Mouse (Mus musculus) heart, embryonic 13.5 days (tissue): ENCODE measurements around the gene Dnajb14. TPM values are rescaled to one million over a fixed set of nuclear protein-coding genes. Genes with fewer than 3 reads are reported as not detected.
A peak's percentile ranks its signal among the peaks of the same experiment; 100 is the strongest.
"Not testable (repeated sequence)": the region's sequence is repeated elsewhere in the genome, so short reads cannot be mapped to it uniquely, and the experiment has no call there.

Experiments
- ATAC-seq: fragments of 200-750 bp; cut with Nextera tagmentation; 2 replicates; pipeline ENCODE4 v1.8.0; 2017; ENCODE audit warnings: moderate TSS enrichment; ENCODE audit not compliant: insufficient number of reproducible peaks, low FRiP score, low TSS enrichment; ENCODE audit errors: extremely low read depth
- H3K27ac ChIP-seq: fragments of 300-500 bp; sonication (generic); replicated peaks from 2 replicates; pipeline ENCODE4 v1.5.1; 2015; ENCODE audit warnings: moderate library complexity, mild to moderate bottlenecking, inconsistent platforms
- H3K27me3 ChIP-seq: fragments of 300-500 bp; sonication (generic); replicated peaks from 2 replicates; pipeline ENCODE4 v1.6.1; 2015; ENCODE audit warnings: mild to moderate bottlenecking, inconsistent platforms
- H3K36me3 ChIP-seq: fragments of 300-500 bp; sonication (generic); 2 replicates; pipeline ENCODE4 v1.6.1; 2015; ENCODE audit warnings: mild to moderate bottlenecking, inconsistent platforms
- H3K4me1 ChIP-seq: fragments of 300-500 bp; sonication (generic); 2 replicates; pipeline ENCODE4 v1.6.1; 2015; ENCODE audit warnings: inconsistent platforms
- H3K4me2 ChIP-seq: fragments of 300-500 bp; sonication (generic); 2 replicates; pipeline ENCODE4 v1.6.1; 2015; ENCODE audit warnings: inconsistent platforms, mild to moderate bottlenecking, moderate library complexity
- H3K4me3 ChIP-seq: fragments of 300-500 bp; sonication (generic); 2 replicates; pipeline ENCODE4 v1.5.1; 2015; ENCODE audit warnings: moderate library complexity, mild to moderate bottlenecking, inconsistent platforms
- H3K9ac ChIP-seq: fragments of 300-500 bp; sonication (generic); 2 replicates; pipeline ENCODE4 v1.6.1; 2015; ENCODE audit warnings: inconsistent platforms, mild to moderate bottlenecking, moderate library complexity
- H3K9me3 ChIP-seq: fragments of 300-500 bp; sonication (generic); 2 replicates; pipeline ENCODE4 v1.6.1; 2016; ENCODE audit warnings: inconsistent platforms
- WGBS: fragments of 180-500 bp; shearing (Covaris S2); methylation state at CpG from one replicate; pipeline ENCODE4 v1.1.7; 2015; ENCODE audit warnings: mixed read lengths; 5-methylcytosine and 5-hydroxymethylcytosine counted together
- polyA plus RNA-seq: library from polyadenylated mRNA; unstranded; fragments of >200 nt; fragmentation: Nextera tagmentation; extraction: Ambion mirVana; gene quantifications from 2 replicates; pipeline ENCODE4 v1.2.1, GENCODE M21; 2015

Gene Dnajb14
- polyA plus RNA-seq, 1 experiment from 2014 or later = 7.4 TPM

GRCm38 (mm10) chr3:137954256-137954916, 86.9 kb downstream of the Dnajb14 start:
- H3K4me3 ChIP-seq = no peak overlapping the region
- WGBS = 62% methylated on average over 23 of the region's 23 CpGs
- no peaks in the 10 kb centered on the region for H3K9me3 ChIP-seq
- peaks cover 65% of the 10 kb centered on the region for H3K4me1 ChIP-seq
- H3K4me2 ChIP-seq = 0 out of 2 replicates have a peak overlapping the region, but pooled peaks have one; percentile 9
- H3K9ac ChIP-seq = no peak overlapping the region
- H3K27me3 ChIP-seq = no peaks in the 10 kb centered on the region
- no peak overlapping the region; the same call in 1 of the 2 replicates for H3K27ac ChIP-seq
- ATAC-seq = no peak
- peaks cover 3% of the 10 kb centered on the region; the same call in 1 of the 2 replicates for H3K36me3 ChIP-seq

- Histone ChIP-seq H3K4me2 (peak overlapping the region; percentile 61), H3K36me3 (peaks cover 10% of the 10 kb centered on the region), H3K27ac (no peak overlapping the region; the same call in 1 of the 2 replicates), H3K4me1 (peaks cover 56% of the 10 kb centered on the region), H3K9me3 (no peaks in the 10 kb centered on the region), H3K27me3 (no peaks in the 10 kb centered on the region), H3K4me3 (peak overlapping the region; percentile 34), H3K9ac (peak overlapping the region; percentile 61)
- 12% methylated on average over 16 of the region's 16 CpGs for WGBS
- ATAC-seq = no peak
These were observed 88.1 kb downstream of the Dnajb14 start for GRCm38 (mm10) chr3:137955560-137956081.

GRCm38 (mm10) chr3:137957864-137958263, 90.4 kb downstream of the Dnajb14 start:
- Histone ChIP-seq H3K27me3 (no peaks in the 10 kb centered on the region), H3K9me3 (no peaks in the 10 kb centered on the region), H3K4me1 (peaks cover 57% of the 10 kb centered on the region), H3K27ac (peak overlapping the region; percentile 20; the same call in 1 of the 2 replicates), H3K4me2 (no peak overlapping the region), H3K36me3 (peaks cover 10% of the 10 kb centered on the region), H3K4me3 (no peak overlapping the region), H3K9ac (no peak overlapping the region)
- no peak for ATAC-seq
- WGBS = 37% methylated on average over 9 of the region's 9 CpGs

DNA sequence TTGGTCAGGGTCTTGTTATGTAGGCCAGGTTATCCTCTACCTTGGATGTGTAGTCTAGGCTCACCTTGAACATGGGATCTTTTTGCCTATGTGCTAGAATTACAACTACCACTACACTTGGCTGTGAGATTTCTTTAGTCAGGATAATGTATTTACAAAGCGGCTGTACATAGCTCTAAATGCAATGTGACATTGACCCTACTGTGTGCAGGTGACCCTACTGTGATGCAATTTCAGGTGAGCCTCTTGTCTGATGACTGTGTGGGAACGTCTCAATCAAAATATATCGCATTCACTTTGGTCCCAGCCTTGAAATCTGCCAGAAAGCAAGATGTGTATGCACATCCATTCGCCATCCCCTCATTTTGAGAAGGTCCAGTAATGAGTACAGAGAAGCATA, 90.9 kb downstream of the Dnajb14 start:
- H3K9ac ChIP-seq = no peak overlapping the region
- no peak overlapping the region for H3K4me3 ChIP-seq
- H3K36me3 ChIP-seq = peaks cover 10% of the 10 kb centered on the region
- no peaks in the 10 kb centered on the region for H3K9me3 ChIP-seq
- WGBS = 91% methylated on average over 4 of the region's 4 CpGs
- H3K4me1 ChIP-seq = peaks cover 57% of the 10 kb centered on the region
- H3K27ac ChIP-seq = peak overlapping the region; percentile 20; the same call in 1 of the 2 replicates
- no peaks in the 10 kb centered on the region for H3K27me3 ChIP-seq
- H3K4me2 ChIP-seq = no peak overlapping the region
- ATAC-seq = no peak

DNA sequence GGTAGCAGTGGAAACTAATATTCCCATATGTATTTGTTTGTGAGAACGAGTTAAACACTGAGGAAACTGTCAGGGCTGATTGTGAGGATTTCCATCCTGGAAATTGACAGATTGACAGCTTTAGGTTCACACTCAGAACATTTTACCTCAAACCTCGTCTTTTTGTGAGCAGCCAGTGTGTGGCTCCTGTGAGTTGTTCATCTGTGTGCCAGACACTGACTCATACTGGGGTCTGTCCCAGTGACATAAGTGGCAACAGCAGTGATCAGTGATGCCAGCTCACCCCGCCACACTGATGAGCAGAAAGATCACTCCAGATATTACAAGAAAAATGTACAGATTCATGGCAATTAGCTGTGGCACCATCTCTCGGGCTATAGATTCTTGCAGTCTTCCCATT, 92.0 kb downstream of the Dnajb14 start:
- peaks cover 51% of the 10 kb centered on the region for H3K4me1 ChIP-seq
- no peak overlapping the region for H3K27ac ChIP-seq
- no peak overlapping the region for H3K4me2 ChIP-seq
- H3K36me3 ChIP-seq = peaks cover 10% of the 10 kb centered on the region
- 70% methylated on average over 4 of the region's 4 CpGs for WGBS
- ATAC-seq = no peak
- no peak overlapping the region for H3K4me3 ChIP-seq
- H3K9ac ChIP-seq = no peak overlapping the region
- no peaks in the 10 kb centered on the region for H3K9me3 ChIP-seq
- H3K27me3 ChIP-seq = no peaks in the 10 kb centered on the region

- peaks cover 36% of the 10 kb centered on the region for H3K4me1 ChIP-seq
- H3K4me3 ChIP-seq = no peak overlapping the region
- peak overlapping the region; percentile 67 for H3K27ac ChIP-seq
- H3K9me3 ChIP-seq = no peaks in the 10 kb centered on the region
- no peaks in the 10 kb centered on the region for H3K27me3 ChIP-seq
- H3K4me2 ChIP-seq = no peak overlapping the region
- WGBS = 27% methylated on average over 8 of the region's 8 CpGs
- no peak for ATAC-seq
- peaks cover 15% of the 10 kb centered on the region for H3K36me3 ChIP-seq
- H3K9ac ChIP-seq = no peak overlapping the region
These were observed 94.4 kb downstream of the Dnajb14 start for GRCm38 (mm10) chr3:137961736-137962385.

DNA sequence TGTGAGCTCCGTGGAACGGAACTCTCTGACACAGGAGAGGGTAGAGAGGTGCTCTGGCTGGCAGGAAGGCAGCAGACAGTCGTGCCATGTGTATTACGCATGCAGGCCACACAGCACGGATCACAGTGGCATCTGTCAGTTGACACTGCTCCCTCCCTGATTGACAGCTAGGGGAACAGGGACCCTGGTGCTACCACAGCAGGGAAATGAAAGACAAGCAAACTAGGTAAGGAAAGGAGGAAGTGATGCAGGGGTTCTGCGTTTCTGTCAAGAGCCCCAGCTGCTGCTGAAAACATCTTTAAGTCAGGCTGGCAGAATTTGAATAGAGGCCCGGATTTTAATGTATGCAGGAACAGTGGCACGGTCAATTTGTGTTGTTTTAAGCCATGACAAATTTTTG, 96.0 kb downstream of the Dnajb14 start:
- Histone ChIP-seq H3K4me2 (no peak overlapping the region), H3K9me3 (no peaks in the 10 kb centered on the region), H3K9ac (no peak overlapping the region), H3K4me3 (no peak overlapping the region), H3K4me1 (peaks cover 40% of the 10 kb centered on the region), H3K27me3 (no peaks in the 10 kb centered on the region), H3K27ac (peak overlapping the region; percentile 30; the same call in 1 of the 2 replicates), H3K36me3 (peaks cover 15% of the 10 kb centered on the region)
- 72% methylated on average over 8 of the region's 8 CpGs for WGBS
- no peak for ATAC-seq

- not testable (repeated sequence) for H3K9ac ChIP-seq, H3K27me3 ChIP-seq, H3K4me2 ChIP-seq, H3K9me3 ChIP-seq, H3K27ac ChIP-seq, H3K4me3 ChIP-seq, ATAC-seq
- 64% methylated on average over 1 of the region's 1 CpGs for WGBS
- peaks cover 15% of the 10 kb centered on the region for H3K36me3 ChIP-seq
- H3K4me1 ChIP-seq = peaks cover 45% of the 10 kb centered on the region
These were observed 96.5 kb downstream of the Dnajb14 start for GRCm38 (mm10) chr3:137964014-137964413.

Other genes with a start within 250 kb of the Dnajb14 start
- gene Ddit4l, start 246.1 kb upstream of the Dnajb14 start, polyA plus RNA-seq = 6.3 and 6.5 TPM in 2 replicates
- gene Gm21962, start 196.2 kb upstream of the Dnajb14 start, polyA plus RNA-seq = not detected in 2 replicates
- gene H2afz, start 3.2 kb upstream of the Dnajb14 start, polyA plus RNA-seq = 1,149 and 1,226 TPM in 2 replicates
- gene Lamtor3, start 50.8 kb downstream of the Dnajb14 start, polyA plus RNA-seq = 85.4 and 105 TPM in 2 replicates
- gene Dapp1, start 113.9 kb downstream of the Dnajb14 start, polyA plus RNA-seq = 13.0 and 14.5 TPM in 2 replicates
- gene 1110002E22Rik, start 197.4 kb downstream of the Dnajb14 start, polyA plus RNA-seq = 9.4 and 11.1 TPM in 2 replicates
- 0.36 and 0.56 TPM in 2 replicates for gene Gm5105, start 199.7 kb downstream of the Dnajb14 start, polyA plus RNA-seq